Mouse (Mus musculus) hindbrain, postnatal 0 days (tissue): ENCODE measurements around the gene Stk32b. TPM values are rescaled to one million over a fixed set of nuclear protein-coding genes. Genes with fewer than 3 reads are reported as not detected.
A peak's percentile ranks its signal among the peaks of the same experiment; 100 is the strongest.

Experiments
- ATAC-seq: fragments of 200-750 bp; cut with Nextera tagmentation; 2 replicates; pipeline ENCODE4 v1.8.0; 2017; ENCODE audit warnings: mild to moderate bottlenecking, moderate TSS enrichment, moderate library complexity
- DNase-seq: peaks from one replicate; pipeline ENCODE4 v3.0.0-alpha.2; 2015; ENCODE audit warnings: low spot score
- H3K27ac ChIP-seq: fragments of 300-500 bp; sonication (generic); 2 replicates; pipeline ENCODE4 v1.5.1; 2014; ENCODE audit warnings: mild to moderate bottlenecking
- H3K27me3 ChIP-seq: fragments of 300-500 bp; sonication (generic); 2 replicates; pipeline ENCODE4 v1.6.1; 2014; ENCODE audit warnings: low read length, mixed read lengths; ENCODE audit not compliant: insufficient read depth
- H3K36me3 ChIP-seq: fragments of 300-500 bp; sonication (generic); 2 replicates; pipeline ENCODE4 v1.6.1; 2014; ENCODE audit warnings: low read length, mixed read lengths; ENCODE audit not compliant: insufficient read depth
- H3K4me1 ChIP-seq: fragments of 300-500 bp; sonication (generic); 2 replicates; pipeline ENCODE4 v1.6.1; 2014; ENCODE audit warnings: antibody characterized with exemption, low read length, mixed read lengths; ENCODE audit not compliant: insufficient read depth
- H3K4me2 ChIP-seq: fragments of 300-500 bp; sonication (generic); 2 replicates; pipeline ENCODE4 v1.6.1; 2014; ENCODE audit warnings: low read depth, mild to moderate bottlenecking, low read length, moderate library complexity, mixed read lengths
- H3K4me3 ChIP-seq: fragments of 300-500 bp; sonication (generic); 2 replicates; pipeline ENCODE4 v1.5.1; 2014; ENCODE audit warnings: low read length
- H3K9ac ChIP-seq: fragments of 300-500 bp; sonication (generic); replicated peaks from 2 replicates; pipeline ENCODE4 v1.6.1; 2014; ENCODE audit warnings: mild to moderate bottlenecking, low read length, moderate library complexity, mixed read lengths
- H3K9me3 ChIP-seq: fragments of 300-500 bp; sonication (generic); 2 replicates; pipeline ENCODE4 v1.6.1; 2016; ENCODE audit warnings: low read length, mixed read lengths
- CTCF ChIP-seq: IDR thresholded peaks from 2 replicates; pipeline ENCODE4 v1.5.1; 2016; ENCODE audit warnings: antibody characterized with exemption, control low read depth, low read depth
- WGBS: fragments of 180-500 bp; shearing (Covaris S2); extraction: QIAGEN DNeasy Blood & Tissue Kit; methylation state at CpG from one replicate; pipeline ENCODE4 v1.1.7; 2014; 5-methylcytosine and 5-hydroxymethylcytosine counted together
- polyA plus RNA-seq: library from polyadenylated mRNA; unstranded; fragments of >200 nt; fragmentation: Nextera tagmentation; extraction: Ambion mirVana; gene quantifications from 2 replicates; pipeline ENCODE4 v1.2.1, GENCODE M21; 2015
- total RNA-seq: library from RNA; depleted of rRNA; stranded (reverse); fragments of >200 nt; gene quantifications from 2 replicates; pipeline ENCODE4 v1.2.3, GENCODE M21; 2014; rRNA removed

Gene Stk32b
- total RNA-seq (21.8 and 28.6 TPM in 2 replicates), polyA plus RNA-seq (18.6 and 22.5 TPM in 2 replicates)

DNA sequence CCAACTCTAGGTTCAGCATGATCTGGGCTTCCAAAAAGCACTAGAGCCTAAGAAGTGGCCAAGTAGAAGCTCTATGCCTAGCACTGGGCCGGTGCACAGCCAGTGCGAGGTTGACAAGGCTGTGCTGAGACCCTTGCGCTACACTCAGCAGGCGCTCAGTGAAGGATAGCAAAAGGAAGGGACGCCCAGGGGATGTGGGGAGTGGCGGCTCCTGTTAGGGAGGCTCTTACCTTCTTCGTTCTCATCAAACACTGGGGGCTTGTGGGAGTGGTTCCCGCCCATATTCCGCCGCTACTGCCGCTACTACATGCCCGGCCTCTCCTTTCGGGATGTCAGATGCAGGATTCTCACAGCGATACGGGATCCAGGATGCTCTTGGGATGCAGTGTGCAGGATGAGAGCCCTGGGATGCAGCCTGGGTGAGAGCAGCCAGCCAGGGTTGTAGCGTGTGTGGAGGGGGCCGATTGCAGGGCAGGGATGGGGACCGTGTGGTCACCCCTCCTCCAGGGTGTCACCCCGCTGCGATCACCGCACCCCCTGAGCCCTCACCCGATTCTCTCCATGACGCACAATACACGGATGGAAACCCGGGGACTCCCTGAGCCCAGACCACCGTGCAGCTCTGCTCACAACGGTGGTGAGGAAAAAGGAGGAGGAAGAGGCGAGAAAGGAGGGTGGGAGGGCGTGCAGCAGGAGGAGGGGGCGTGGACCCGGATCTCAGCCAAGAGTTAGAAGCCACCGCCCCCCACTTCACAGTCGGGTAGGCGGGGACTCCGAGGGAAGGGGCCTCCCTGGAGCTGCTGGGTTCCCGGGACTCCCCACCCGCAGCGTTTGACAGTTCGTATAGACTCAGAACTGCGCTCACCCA lies at the start of gene Stk32b:
TSS of gene Stk32b (minus strand) at position 667 of the 868 bp plus-strand sequence.
- TF ChIP-seq CTCF: no peak
- Histone ChIP-seq H3K9ac (peak within 1 kb of the TSS; percentile 69), H3K4me2 (peak within 1 kb of the TSS; percentile 82), H3K27me3 (no peaks in the 10 kb centered on the region), H3K4me3 (peak within 1 kb of the TSS; percentile 57), H3K9me3 (no peaks in the 10 kb centered on the region), H3K27ac (peak within 1 kb of the TSS; percentile 43), H3K4me1 (no peaks in the 10 kb centered on the region), H3K36me3 (no peaks in the 10 kb centered on the region)
- 1% methylated on average over 39 of the region's 40 CpGs for WGBS
- ATAC-seq: peak; percentile 81
- DNase-seq: peak; percentile 72

DNA sequence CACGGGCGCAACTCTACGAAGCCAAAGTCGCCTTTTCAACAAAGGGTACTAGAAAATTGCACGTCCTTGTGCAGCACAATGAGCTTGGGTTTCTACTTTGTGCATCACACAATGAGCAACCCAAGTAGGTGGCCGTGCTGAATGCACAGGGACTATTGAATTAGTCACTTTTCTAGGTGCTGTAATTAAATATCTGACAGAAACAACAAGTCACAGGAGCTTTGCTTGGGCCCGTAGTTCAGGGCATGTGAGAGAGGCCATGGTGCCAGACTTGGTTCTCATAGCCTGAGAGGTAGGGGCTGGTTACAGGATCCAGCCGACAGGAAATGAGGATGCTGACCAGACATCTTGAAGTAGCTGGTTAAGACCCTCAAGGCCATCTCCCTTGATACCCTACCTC lies 48.9 kb upstream of the Stk32b start:
- H3K27me3 ChIP-seq: 0 out of 2 replicates have a peak, but pooled peaks cover 4% of the 10 kb centered on the region
- no peak for TF ChIP-seq CTCF
- WGBS: 33% methylated on average over 8 of the region's 8 CpGs
- H3K9ac ChIP-seq: no peak overlapping the region
- H3K36me3 ChIP-seq: no peaks in the 10 kb centered on the region
- no peak overlapping the region for H3K27ac ChIP-seq
- H3K9me3 ChIP-seq: no peaks in the 10 kb centered on the region
- no peak overlapping the region for H3K4me3 ChIP-seq
- no peaks in the 10 kb centered on the region for H3K4me1 ChIP-seq
- DNase-seq (no peak), ATAC-seq (no peak)
- no peak overlapping the region for H3K4me2 ChIP-seq

DNA sequence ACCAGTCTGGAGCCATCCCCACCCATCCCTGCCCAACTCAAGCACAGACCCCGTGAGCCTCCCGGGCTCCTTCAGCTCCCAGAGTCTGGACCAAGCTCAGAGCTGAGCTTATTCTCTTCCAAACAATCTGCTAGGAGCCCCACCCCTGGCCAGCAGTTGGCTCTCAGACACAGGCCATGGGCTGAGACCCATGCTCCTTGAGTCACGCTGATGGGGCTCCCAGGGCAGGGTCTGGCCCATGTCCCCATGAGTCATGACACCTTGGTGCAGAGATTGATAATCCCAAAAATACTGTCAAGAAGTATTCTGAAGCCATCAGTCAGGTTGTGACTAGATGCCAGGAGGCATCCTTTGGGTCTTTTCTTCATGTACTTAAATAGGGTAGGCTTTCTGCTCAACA lies 45.1 kb upstream of the Stk32b start:
- no peaks in the 10 kb centered on the region for H3K4me1 ChIP-seq
- ATAC-seq (no peak), DNase-seq (no peak)
- H3K36me3 ChIP-seq: no peaks in the 10 kb centered on the region
- no peaks in the 10 kb centered on the region for H3K27me3 ChIP-seq
- H3K4me2 ChIP-seq: no peak overlapping the region
- no peak overlapping the region for H3K27ac ChIP-seq
- no peaks in the 10 kb centered on the region for H3K9me3 ChIP-seq
- 88% methylated on average over 3 of the region's 3 CpGs for WGBS
- no peak overlapping the region for H3K4me3 ChIP-seq
- H3K9ac ChIP-seq: no peak overlapping the region
- TF ChIP-seq CTCF: no peak

DNA sequence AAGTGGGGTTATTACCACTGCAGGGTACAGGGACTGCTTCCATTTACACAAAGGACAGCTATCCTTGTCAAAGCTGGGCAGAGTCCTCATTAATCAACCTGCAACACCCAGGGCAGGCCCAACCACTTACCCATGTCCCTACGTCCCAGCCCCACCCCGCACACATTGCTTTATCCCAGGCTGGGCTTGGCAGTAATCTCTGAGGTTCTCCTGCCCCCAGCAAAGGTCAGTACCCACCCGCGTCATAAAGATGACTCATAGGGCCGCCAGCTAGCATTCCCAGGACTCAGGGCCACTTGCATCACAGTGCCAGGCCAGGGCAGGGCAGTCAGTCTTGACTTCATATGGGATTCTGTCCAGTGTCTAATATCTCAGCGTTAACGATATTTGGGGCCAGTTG lies 36.4 kb upstream of the Stk32b start:
- no peak for DNase-seq
- Histone ChIP-seq H3K4me1 (no peaks in the 10 kb centered on the region), H3K27ac (no peak overlapping the region), H3K9ac (no peak overlapping the region), H3K36me3 (no peaks in the 10 kb centered on the region), H3K27me3 (no peaks in the 10 kb centered on the region), H3K4me3 (no peak overlapping the region), H3K4me2 (no peak overlapping the region), H3K9me3 (no peaks in the 10 kb centered on the region)
- 76% methylated on average over 7 of the region's 7 CpGs for WGBS
- no peak for ATAC-seq
- no peak for TF ChIP-seq CTCF

DNA sequence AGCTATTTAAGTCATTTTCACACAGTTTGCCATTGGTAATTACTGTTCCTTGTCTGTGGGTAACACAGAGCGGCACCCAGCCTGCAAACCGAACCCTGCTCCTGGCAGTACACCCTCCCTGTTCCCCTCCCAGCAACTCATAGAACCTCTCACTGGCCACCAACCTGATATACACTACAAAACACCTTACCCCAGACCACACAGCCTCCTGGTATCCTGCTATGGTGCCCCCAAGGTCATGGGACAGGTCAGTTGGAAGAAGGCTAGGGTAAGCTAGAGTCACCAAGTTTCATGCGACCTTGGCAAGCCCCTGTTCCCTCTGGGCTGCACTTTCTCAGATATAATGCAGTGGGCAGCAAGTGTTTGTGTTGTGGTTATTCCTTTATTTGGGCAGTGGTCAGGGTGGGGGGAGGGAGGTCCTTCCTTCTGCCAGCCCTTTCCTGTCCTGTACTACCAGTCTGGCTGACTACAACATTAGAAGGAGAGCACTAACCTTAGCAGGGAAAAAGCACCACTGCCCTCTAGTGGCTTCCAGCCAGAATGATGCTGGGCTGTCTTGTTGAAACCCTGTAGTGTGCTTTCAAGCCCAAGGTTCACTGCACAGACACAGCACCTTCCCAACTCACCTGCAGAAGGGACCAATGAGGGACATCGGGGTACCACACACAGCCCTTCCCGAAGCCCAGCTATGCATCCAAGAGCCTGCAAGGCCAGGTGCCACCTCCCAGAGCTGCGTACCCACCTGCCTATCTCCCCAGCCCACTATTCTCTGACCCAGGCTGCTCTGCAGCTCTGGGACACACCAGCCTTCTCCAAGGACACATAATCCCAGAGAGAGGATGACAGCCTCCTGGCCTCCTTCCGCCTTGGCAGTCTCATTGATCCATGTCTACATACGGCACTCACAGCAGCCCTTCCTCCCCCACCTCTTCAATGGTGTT lies 35.3 kb upstream of the Stk32b start:
- no peaks in the 10 kb centered on the region for H3K36me3 ChIP-seq
- no peak overlapping the region for H3K4me2 ChIP-seq
- WGBS: 70% methylated on average over 8 of the region's 8 CpGs
- DNase-seq (peak; percentile 90), ATAC-seq (peak; percentile 91)
- peak; percentile 94 for TF ChIP-seq CTCF
- H3K9ac ChIP-seq: no peak overlapping the region
- H3K4me3 ChIP-seq: no peak overlapping the region
- H3K27me3 ChIP-seq: no peaks in the 10 kb centered on the region
- H3K4me1 ChIP-seq: no peaks in the 10 kb centered on the region
- no peak overlapping the region for H3K27ac ChIP-seq
- no peaks in the 10 kb centered on the region for H3K9me3 ChIP-seq

DNA sequence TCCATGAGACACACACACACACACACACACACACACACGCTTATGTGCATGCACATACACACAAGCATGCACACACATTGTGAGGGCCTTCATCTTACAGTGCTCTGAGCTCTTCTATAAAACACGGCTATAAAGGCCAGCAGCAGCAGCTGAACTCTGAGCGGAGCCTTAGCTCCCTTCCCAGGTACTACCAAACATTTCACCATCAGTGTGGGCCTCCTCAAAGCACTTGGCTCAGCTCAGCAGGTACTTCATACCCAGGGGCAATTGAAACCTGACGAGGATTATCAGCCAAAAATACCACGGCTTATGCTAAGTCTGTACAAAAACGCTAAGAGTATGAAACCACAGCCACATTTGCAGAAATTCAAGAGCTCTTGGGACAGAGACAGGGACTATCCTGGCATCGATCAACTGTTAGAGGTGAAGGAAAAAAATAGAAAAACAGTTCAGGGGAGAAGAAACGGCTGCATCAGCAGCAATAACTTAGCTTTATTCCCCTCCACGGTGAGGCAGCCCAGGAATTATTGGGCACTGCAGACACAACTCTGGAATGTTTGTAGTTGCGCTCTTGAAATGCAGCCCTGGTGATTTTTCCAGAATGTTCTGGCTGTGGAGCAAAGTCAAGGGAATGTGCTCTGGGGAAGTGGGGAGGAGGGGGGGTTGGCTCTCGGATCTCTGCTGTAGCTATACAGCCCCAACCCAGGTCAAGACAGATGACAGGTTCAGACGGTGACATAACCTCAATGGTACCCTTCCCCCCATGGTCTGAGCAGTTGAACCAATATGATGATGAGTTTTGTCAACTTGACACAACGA lies 27.1 kb upstream of the Stk32b start:
- Histone ChIP-seq H3K27ac (no peak overlapping the region), H3K4me2 (no peak overlapping the region), H3K4me3 (no peak overlapping the region), H3K9ac (no peak overlapping the region), H3K27me3 (no peaks in the 10 kb centered on the region), H3K36me3 (no peaks in the 10 kb centered on the region), H3K4me1 (no peaks in the 10 kb centered on the region), H3K9me3 (0 out of 2 replicates have a peak, but pooled peaks cover 6% of the 10 kb centered on the region)
- DNase-seq (no peak), ATAC-seq (no peak)
- WGBS: 76% methylated on average over 13 of the region's 13 CpGs
- no peak for TF ChIP-seq CTCF
